Mouse (Mus musculus) CH12.LX (cell line): Measurements from ENCODE around the gene D430019H16Rik. TPM values are rescaled to one million over a fixed set of nuclear protein-coding genes. Genes with fewer than 3 reads are reported as not detected.

Experiments
- DNase-seq: peaks from one replicate; pipeline ENCODE4 v3.0.0-alpha.2; 2013; ENCODE audit errors: extremely low read depth
- H3K27ac ChIP-seq: 2 replicates; pipeline ENCODE4 v1.5.1; 2012; ENCODE audit warnings: low read depth, mild to moderate bottlenecking, control low read depth, moderate library complexity; ENCODE audit not compliant: insufficient read depth
- H3K27me3 ChIP-seq: replicated peaks from 2 replicates; pipeline ENCODE3; 2012; ENCODE audit warnings: inconsistent platforms
- H3K36me3 ChIP-seq, 2 experiments: replicated peaks in 1 of 2; 2 replicates each; pipeline versions ENCODE3 to v1.6.1; 2012; ENCODE audit warnings: inconsistent platforms in 1 of 2, low read length in 1 of 2, mild to moderate bottlenecking in 1 of 2, mixed read lengths in 1 of 2, moderate library complexity in 1 of 2; ENCODE audit not compliant: control insufficient read depth in 1 of 2, insufficient read depth in 1 of 2
- H3K4me1 ChIP-seq, 2 experiments: 2 replicates each; pipeline ENCODE4 v1.6.1; 2012; ENCODE audit warnings: inconsistent platforms in 1 of 2, moderate library complexity in 1 of 2; ENCODE audit not compliant: insufficient read depth in 2 of 2, control insufficient read depth in 1 of 2
- H3K4me2 ChIP-seq: 2 replicates; pipeline ENCODE4 v1.6.1; 2012; ENCODE audit warnings: low read depth, mild to moderate bottlenecking, control low read depth; ENCODE audit not compliant: poor library complexity, insufficient read depth, severe bottlenecking
- H3K4me3 ChIP-seq, 3 experiments: fragments of 150-350 bp in 1 of 3; sonication (generic) in 1 of 3; replicated peaks in 1 of 3; 2 replicates each; pipeline versions ENCODE3 to v1.5.1; 2011 to 2012; ENCODE audit warnings: low read depth in 2 of 3, low read length in 2 of 3, mild to moderate bottlenecking in 2 of 3, moderate library complexity in 2 of 3, control low read depth in 1 of 3, improper control_type of control experiment in 1 of 3, inconsistent platforms in 1 of 3, mixed read lengths in 1 of 3; ENCODE audit not compliant: poor library complexity in 1 of 3
- H3K79me2 ChIP-seq: replicated peaks from 2 replicates; pipeline ENCODE4 v1.6.1; 2012; ENCODE audit warnings: mild to moderate bottlenecking, moderate library complexity; ENCODE audit not compliant: control insufficient read depth, poor library complexity, insufficient read depth, severe bottlenecking; ENCODE audit errors: extremely low read depth
- H3K9ac ChIP-seq: 2 replicates; pipeline ENCODE4 v1.6.1; 2012; ENCODE audit warnings: low read depth, mild to moderate bottlenecking, control low read depth, moderate library complexity; ENCODE audit not compliant: insufficient read depth
- H3K9me3 ChIP-seq: replicated peaks from 2 replicates; pipeline ENCODE3; 2012; ENCODE audit warnings: low read length, inconsistent platforms, mixed read lengths
- BHLHE40 ChIP-seq: IDR thresholded peaks from 2 replicates; pipeline ENCODE4 v1.6.1; 2011; ENCODE audit warnings: mild to moderate bottlenecking, low read depth, low read length, improper control_type of control experiment
- CTCF ChIP-seq, 2 experiments: IDR thresholded peaks in 1 of 2; conservative IDR thresholded peaks in 1 of 2; 2 replicates each; pipeline ENCODE4 v1.5.1; 2011 to 2012; ENCODE audit warnings: low read depth in 2 of 2, low read length in 2 of 2, improper control_type of control experiment in 1 of 2, inconsistent platforms in 1 of 2, mild to moderate bottlenecking in 1 of 2, moderate library complexity in 1 of 2
- ELF1 ChIP-seq: IDR thresholded peaks from 2 replicates; pipeline ENCODE4 v1.6.1; 2014; ENCODE audit warnings: low read depth, mild to moderate bottlenecking, inconsistent platforms, low read length, improper control_type of control experiment
- EP300 ChIP-seq: IDR thresholded peaks from 2 replicates; pipeline ENCODE4 v1.6.1; 2011; ENCODE audit warnings: low read length, improper control_type of control experiment
- ETS1 ChIP-seq: conservative IDR thresholded peaks from 2 replicates; pipeline ENCODE4 v1.6.1; 2012; ENCODE audit warnings: low read depth, mild to moderate bottlenecking, inconsistent platforms, low read length, improper control_type of control experiment, moderate library complexity
- HCFC1 ChIP-seq: IDR thresholded peaks from 2 replicates; pipeline ENCODE4 v1.6.1; 2012; ENCODE audit warnings: low read depth, mild to moderate bottlenecking, inconsistent platforms, low read length, improper control_type of control experiment
- IRF4 ChIP-seq: IDR thresholded peaks from 2 replicates; pipeline ENCODE4 v1.6.1; 2014; ENCODE audit warnings: low read depth, mild to moderate bottlenecking, inconsistent platforms, low read length, improper control_type of control experiment
- JUND ChIP-seq: conservative IDR thresholded peaks from 2 replicates; pipeline ENCODE4 v1.6.1; 2011; ENCODE audit warnings: low read depth, low read length, improper control_type of control experiment
- MXI1 ChIP-seq: IDR thresholded peaks from 2 replicates; pipeline ENCODE4 v1.6.1; 2011; ENCODE audit warnings: mild to moderate bottlenecking, low read depth, low read length, improper control_type of control experiment
- MYC ChIP-seq: IDR thresholded peaks from 2 replicates; pipeline ENCODE4 v1.6.1; 2011; ENCODE audit warnings: low read depth, mild to moderate bottlenecking, improper control_type of control experiment, low read length
- NELFE ChIP-seq: IDR thresholded peaks from 2 replicates; pipeline ENCODE4 v1.6.1; 2011; ENCODE audit warnings: low read depth, low read length, improper control_type of control experiment
- NRF1 ChIP-seq: IDR thresholded peaks from 2 replicates; pipeline ENCODE4 v1.6.1; 2014; ENCODE audit warnings: low read depth, mild to moderate bottlenecking, inconsistent platforms, low read length, improper control_type of control experiment, moderate library complexity
- PAX5 ChIP-seq: IDR thresholded peaks from 2 replicates; pipeline ENCODE4 v1.6.1; 2012; ENCODE audit warnings: low read length, inconsistent platforms, mixed read lengths
- POLR2A ChIP-seq: IDR thresholded peaks from 2 replicates; pipeline ENCODE4 v1.6.1; 2011; ENCODE audit warnings: low read depth, mild to moderate bottlenecking, improper control_type of control experiment, low read length
- POLR2AphosphoS2 ChIP-seq: IDR thresholded peaks from 2 replicates; pipeline ENCODE4 v1.6.1; 2011; ENCODE audit warnings: low read depth, low read length, improper control_type of control experiment
- RAD21 ChIP-seq: IDR thresholded peaks from 2 replicates; pipeline ENCODE4 v1.6.1; 2011; ENCODE audit warnings: low read depth, mild to moderate bottlenecking, low read length, improper control_type of control experiment, moderate library complexity
- SIN3A ChIP-seq: IDR thresholded peaks from 2 replicates; pipeline ENCODE4 v1.6.1; 2012; ENCODE audit warnings: low read length, improper control_type of control experiment, inconsistent platforms
- SMC3 ChIP-seq: IDR thresholded peaks from 2 replicates; pipeline ENCODE4 v1.6.1; 2011; ENCODE audit warnings: low read depth, low read length, improper control_type of control experiment
- TBP ChIP-seq: conservative IDR thresholded peaks from 2 replicates; pipeline ENCODE4 v1.6.1; 2011; ENCODE audit warnings: low read depth, low read length, improper control_type of control experiment
- TCF12 ChIP-seq: IDR thresholded peaks from 2 replicates; pipeline ENCODE4 v1.6.1; 2014; ENCODE audit warnings: low read depth, mild to moderate bottlenecking, inconsistent platforms, low read length, improper control_type of control experiment
- USF1 ChIP-seq: IDR thresholded peaks from 2 replicates; pipeline ENCODE4 v1.6.1; 2014; ENCODE audit warnings: low read depth, mild to moderate bottlenecking, inconsistent platforms, low read length, improper control_type of control experiment
- USF2 ChIP-seq: conservative IDR thresholded peaks from 2 replicates; pipeline ENCODE4 v1.6.1; 2011; ENCODE audit warnings: low read depth, low read length, improper control_type of control experiment
- ZC3H11A ChIP-seq: IDR thresholded peaks from 2 replicates; pipeline ENCODE4 v1.6.1; 2012; ENCODE audit warnings: low read depth, mild to moderate bottlenecking, inconsistent platforms, low read length, improper control_type of control experiment
- ZNF384 ChIP-seq: IDR thresholded peaks from 2 replicates; pipeline ENCODE4 v1.6.1; 2012; ENCODE audit warnings: low read depth, low read length, improper control_type of control experiment, inconsistent platforms
- dilution Hi-C: fragments of 300-500 bp; cut with MboI; formaldehyde crosslinking; loops from 2 replicates; pipeline ENCODE4 v1.14.3; 2020; ENCODE audit warnings: low sequenced_read_pairs; ENCODE audit not compliant: extremely low pct_unique_long_range_greater_than_20kb, extremely low pct_ligation_motif_present
- in situ Hi-C: fragments of 300-500 bp; cut with MboI; formaldehyde crosslinking; loops from 3 replicates; pipeline ENCODE4 v1.14.3; 2019; ENCODE audit warnings: low sequenced_read_pairs, low pct_ligation_motif_present, low pct_unique_long_range_greater_than_20kb, mixed read lengths
- polyA plus RNA-seq: library from polyadenylated mRNA; unstranded; fragments of >175 nt; gene quantifications from 2 replicates; pipeline ENCODE4 v1.2.1, GENCODE M21; 2012; ENCODE audit warnings: low read depth; ENCODE audit not compliant: insufficient read length
- total RNA-seq, 2 experiments: library from RNA; depleted of rRNA; stranded (reverse); fragments of 300-350 nt in 1 of 2; fragments of >200 nt in 1 of 2; gene quantifications; 2 replicates each; pipeline ENCODE4 v1.2.3; 2012 to 2014

D430019H16Rik gene
- total RNA-seq (2012; rRNA removed) (0.34 and 0.42 TPM in 2 replicates), total RNA-seq (2014; rRNA removed) (0.81 and 0.91 TPM in 2 replicates), polyA plus RNA-seq (0.94 and 0.96 TPM in 2 replicates)

DNA sequence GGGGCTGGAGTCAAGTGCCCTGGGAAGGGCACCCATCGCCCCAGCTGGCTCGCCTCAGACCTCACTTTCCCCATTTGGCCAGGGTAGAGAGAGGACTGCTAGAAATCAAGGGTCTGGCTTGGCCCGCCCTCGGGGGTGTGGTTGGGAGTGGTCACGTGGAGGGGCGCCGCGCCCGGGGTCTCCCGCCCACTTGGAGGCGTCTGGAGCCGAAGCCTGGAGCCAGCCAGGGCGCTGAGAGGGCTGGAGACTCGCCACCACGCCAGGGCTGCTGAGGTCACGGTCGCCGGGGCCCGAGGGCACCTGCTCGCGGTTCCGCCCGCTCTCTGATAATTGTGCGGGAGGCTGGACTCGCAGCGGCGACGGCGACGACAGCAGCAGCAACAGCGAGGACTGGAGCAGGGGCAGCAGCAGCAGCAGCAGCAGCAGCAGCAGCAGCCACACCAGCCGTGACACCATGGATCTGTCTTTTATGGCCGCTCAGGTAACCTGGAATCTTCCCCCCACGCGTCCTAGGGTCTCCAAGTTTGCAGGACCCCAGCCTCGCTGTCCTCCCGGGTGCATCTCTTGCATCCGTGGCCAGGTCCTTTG is at the start of gene D430019H16Rik:
Gene D430019H16Rik (plus strand): TSS at position 187 of the 588 bp plus-strand sequence.
- DNase-seq = no peak
- dilution Hi-C loops (no loop called here), in situ Hi-C loops (no loop called here)
- H3K27me3 ChIP-seq = peaks cover 8% of the 10 kb centered on the region
- H3K9me3 ChIP-seq = no peaks in the 10 kb centered on the region
- H3K27ac ChIP-seq = no peak within 1 kb of the TSS
- H3K4me2 ChIP-seq = no peak within 1 kb of the TSS
- no peak for TF ChIP-seq NRF1
- TF ChIP-seq EP300 = no peak
- no peak for TF ChIP-seq CTCF (conservative IDR thresholded peaks at IDR 0.05 in 1 of 2, IDR thresholded peaks at IDR 0.05 in 1 of 2; ENCODE audit: low read depth in 2 of 2, low read length in 2 of 2)
- TF ChIP-seq TCF12 = no peak
- no peak for TF ChIP-seq USF2
- no peak for TF ChIP-seq BHLHE40
- no peak for TF ChIP-seq POLR2AphosphoS2
- TF ChIP-seq MYC = no peak
- TF ChIP-seq RAD21 = no peak
- no peak for TF ChIP-seq SMC3
- TF ChIP-seq TBP = no peak
- no peak for TF ChIP-seq PAX5
- TF ChIP-seq NELFE = no peak
- TF ChIP-seq HCFC1 = no peak
- TF ChIP-seq ZNF384 = no peak
- no peak for TF ChIP-seq ETS1
- H3K36me3 ChIP-seq = no peaks in the 10 kb centered on the region
- H3K79me2 ChIP-seq = no peaks in the 10 kb centered on the region
- H3K9ac ChIP-seq = no peak within 1 kb of the TSS
- peaks cover 0 to 27% of the 10 kb centered on the region in 2 experiments; a peak in 2 of 4 replicates for H3K4me1 ChIP-seq
- H3K4me3 ChIP-seq = no peak within 1 kb of the TSS

DNA sequence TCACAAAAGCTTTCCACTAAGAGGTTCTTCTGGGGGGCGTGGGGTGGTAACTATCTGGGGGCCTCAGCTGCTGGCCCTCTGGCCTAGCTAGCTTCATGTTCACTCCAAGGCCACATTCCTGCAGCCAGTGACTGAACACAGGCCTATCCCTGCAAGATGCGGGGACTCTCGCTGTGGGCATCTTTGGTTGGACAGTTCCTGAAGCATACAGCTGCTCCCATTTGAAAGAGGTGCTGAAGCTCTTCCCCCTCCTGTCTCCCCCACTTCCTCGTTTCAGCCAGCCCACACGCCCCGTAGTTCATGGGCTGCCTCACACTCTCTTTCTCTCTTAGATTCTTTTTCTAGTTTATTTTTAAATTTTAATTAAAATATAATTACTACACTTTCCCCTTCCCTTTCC is 47.6 kb upstream of the D430019H16Rik start:
- H3K4me3 ChIP-seq = no peak overlapping the region
- H3K9ac ChIP-seq = no peak overlapping the region
- peaks cover 6% of the 10 kb centered on the region for H3K27me3 ChIP-seq
- H3K36me3 ChIP-seq = no peaks in the 10 kb centered on the region
- no peaks in the 10 kb centered on the region for H3K79me2 ChIP-seq
- H3K4me2 ChIP-seq = no peak overlapping the region
- H3K9me3 ChIP-seq = no peaks in the 10 kb centered on the region
- in situ Hi-C loops = no loop called here
- dilution Hi-C loops = no loop called here
- DNase-seq = no peak
- H3K27ac ChIP-seq = no peak overlapping the region
- 0 out of 4 replicates have a peak, but pooled peaks cover 0 to 2% of the 10 kb centered on the region in 2 experiments for H3K4me1 ChIP-seq
- TF ChIP-seq JUND (no peak), RAD21 (no peak), TCF12 (no peak), POLR2A (no peak), USF1 (no peak), SIN3A (no peak), MYC (no peak), MXI1 (no peak), IRF4 (no peak), ELF1 (no peak), SMC3 (no peak), ZC3H11A (no peak), BHLHE40 (no peak)
